In the genomic region with DNA sequence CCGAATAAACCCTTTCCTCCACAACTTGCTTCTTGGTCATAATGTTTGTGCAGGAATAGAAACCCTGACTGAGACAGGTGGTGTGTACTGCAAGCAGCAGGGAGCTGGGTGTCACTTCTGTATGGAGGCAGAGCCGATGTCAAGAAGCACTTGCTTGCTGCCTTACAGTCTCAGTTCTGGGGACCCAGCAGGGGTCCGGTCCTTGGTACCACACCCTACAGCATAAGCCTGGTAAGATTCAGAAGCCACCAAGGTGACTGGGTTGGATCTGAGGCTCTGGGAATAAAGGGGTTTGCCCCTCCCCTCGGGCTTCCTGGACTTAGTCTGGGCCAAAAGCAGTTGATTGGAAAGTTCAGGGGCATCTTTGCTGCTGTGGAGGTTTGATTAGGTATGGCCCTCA, we compare ENCODE assay signal across 34 mouse cellular contexts. TPM values are rescaled to one million over a fixed set of nuclear protein-coding genes. Genes with fewer than 3 reads are reported as not detected.
"Had no signal": no experiment of that assay in that cellular context is flagged by ENCODE, and none has a peak within 500 bp of the region (broad histone marks: within the 10 kb centered on the region; RNA-seq: fewer than 3 reads in every experiment).

No protein-coding gene starts in this region.

- H3K9ac ChIP-seq: heart, embryonic 13.5 days; heart, embryonic 15.5 days; hindbrain, embryonic 13.5 days; hindbrain, embryonic 15.5 days; kidney, embryonic 15.5 days; limb, embryonic 13.5 days; limb, embryonic 15.5 days; liver, embryonic 12.5 days; liver, embryonic 14.5 days had no signal

- H3K36me3 ChIP-seq: heart, embryonic 13.5 days; heart, embryonic 15.5 days; hindbrain, embryonic 13.5 days; hindbrain, embryonic 15.5 days; kidney, embryonic 15.5 days; limb, embryonic 13.5 days; limb, embryonic 15.5 days; liver, embryonic 12.5 days had no signal

- H3K27me3 ChIP-seq: heart, embryonic 13.5 days; heart, embryonic 15.5 days; hindbrain, embryonic 13.5 days; hindbrain, embryonic 15.5 days; kidney, embryonic 15.5 days; limb, embryonic 13.5 days; limb, embryonic 15.5 days; liver, embryonic 12.5 days had no signal

- H3K9me3 ChIP-seq: heart, embryonic 13.5 days; heart, embryonic 15.5 days; hindbrain, embryonic 13.5 days; hindbrain, embryonic 15.5 days; kidney, embryonic 15.5 days; limb, embryonic 13.5 days; limb, embryonic 15.5 days; liver, embryonic 12.5 days had no signal

- H3K4me1 ChIP-seq: heart, embryonic 13.5 days; heart, embryonic 15.5 days; hindbrain, embryonic 13.5 days; hindbrain, embryonic 15.5 days; limb, embryonic 13.5 days; limb, embryonic 15.5 days; liver, embryonic 12.5 days had no signal

- H3K27ac ChIP-seq: heart, adult 2 months; heart, embryonic 13.5 days; heart, embryonic 15.5 days; hindbrain, embryonic 13.5 days; hindbrain, embryonic 15.5 days; hindbrain, postnatal 0 days; kidney, embryonic 15.5 days; kidney, postnatal 0 days; limb, embryonic 13.5 days; limb, embryonic 15.5 days; liver, embryonic 12.5 days; liver, embryonic 14.5 days had no signal

- H3K4me3 ChIP-seq: heart, adult 2 months; heart, embryonic 13.5 days; heart, embryonic 15.5 days; hindbrain, embryonic 13.5 days; hindbrain, embryonic 15.5 days; kidney, embryonic 15.5 days; limb, embryonic 13.5 days; limb, embryonic 15.5 days; liver, embryonic 12.5 days had no signal

- DNase-seq: gastrocnemius, postnatal 14 days; gastrocnemius, postnatal 36 days; heart, adult 11 months; heart, adult 2 months; heart, postnatal 14 days; heart, postnatal 36 days; kidney, adult 11 months; kidney, adult 2 months; kidney, adult 9 months; kidney, postnatal 14 days; kidney, postnatal 36 days; layer of hippocampus, adult 9-11 months; layer of hippocampus, postnatal 36 days; left cerebral cortex, postnatal 4 days had no signal

RNA-seq across cellular contexts. Expression of gene Fabp1, which starts 46.1 kb away (rescaled TPM):
- total RNA-seq: gastrocnemius, postnatal 14 days; gastrocnemius, postnatal 36 days; heart, adult 2 months; heart, postnatal 14 days; heart, postnatal 36 days; hematopoietic stem cell, adult 5-6 weeks; hindbrain, postnatal 0 days; layer of hippocampus, adult 18-20 months; layer of hippocampus, adult 8-10 months; layer of hippocampus, postnatal 14 days; layer of hippocampus, postnatal 36 days; left cerebral cortex, adult 18-20 months; left cerebral cortex, adult 8-10 months; left cerebral cortex, postnatal 10 days; left cerebral cortex, postnatal 25 days; left cerebral cortex, postnatal 4 days had no signal
- polyA plus RNA-seq: heart, adult 2 months; hindbrain, embryonic 11.5 days; hindbrain, embryonic 13.5 days; hindbrain, postnatal 0 days had no signal
